Mouse (Mus musculus) lung, embryonic 14.5 days (tissue): Measurements from ENCODE around the gene Rgs12. TPM values are rescaled to one million over a fixed set of nuclear protein-coding genes. Genes with fewer than 3 reads are reported as not detected.

Source experiments
- ATAC-seq: fragments of 200-750 bp; cut with Nextera tagmentation; 2 replicates; pipeline ENCODE4 v1.8.0; 2017; ENCODE audit warnings: mild to moderate bottlenecking, moderate TSS enrichment, moderate library complexity; ENCODE audit not compliant: insufficient read depth
- DNase-seq: peaks from one replicate; pipeline ENCODE4 v3.0.0-alpha.2; 2015
- H3K27ac ChIP-seq: fragments of 300-500 bp; sonication (generic); 2 replicates; pipeline ENCODE4 v1.5.1; 2014; ENCODE audit warnings: low read depth, mild to moderate bottlenecking, moderate library complexity
- H3K27me3 ChIP-seq: fragments of 300-500 bp; sonication (generic); 2 replicates; pipeline ENCODE4 v1.6.1; 2014; ENCODE audit warnings: low read length, control low read depth; ENCODE audit not compliant: insufficient read depth
- H3K36me3 ChIP-seq: fragments of 300-500 bp; sonication (generic); 2 replicates; pipeline ENCODE4 v1.6.1; 2014; ENCODE audit warnings: control low read depth; ENCODE audit not compliant: insufficient read depth
- H3K4me1 ChIP-seq: fragments of 300-500 bp; sonication (generic); 2 replicates; pipeline ENCODE4 v1.6.1; 2014; ENCODE audit warnings: antibody characterized with exemption, control low read depth; ENCODE audit not compliant: insufficient read depth
- H3K4me2 ChIP-seq: fragments of 300-500 bp; sonication (generic); 2 replicates; pipeline ENCODE4 v1.6.1; 2014; ENCODE audit warnings: mild to moderate bottlenecking
- H3K4me3 ChIP-seq: fragments of 300-500 bp; sonication (generic); 2 replicates; pipeline ENCODE4 v1.5.1; 2014; ENCODE audit warnings: low read depth, low read length
- H3K9ac ChIP-seq: fragments of 300-500 bp; sonication (generic); 2 replicates; pipeline ENCODE4 v1.6.1; 2014
- H3K9me3 ChIP-seq: fragments of 300-500 bp; sonication (generic); 2 replicates; pipeline ENCODE4 v1.6.1; 2016; ENCODE audit warnings: low read depth, low read length, control low read depth
- CTCF ChIP-seq: IDR thresholded peaks from 2 replicates; pipeline ENCODE4 v1.5.1; 2016; ENCODE audit warnings: antibody characterized with exemption, low read depth
- WGBS: fragments of 180-500 bp; shearing (Covaris S2); extraction: QIAGEN DNeasy Blood & Tissue Kit; methylation state at CpG from one replicate; pipeline ENCODE4 v1.1.7; 2014; 5-methylcytosine and 5-hydroxymethylcytosine counted together
- polyA plus RNA-seq: library from polyadenylated mRNA; unstranded; fragments of >200 nt; fragmentation: Nextera tagmentation; extraction: Ambion mirVana; gene quantifications from 2 replicates; pipeline ENCODE4 v1.2.1, GENCODE M21; 2014

Rgs12 gene
- polyA plus RNA-seq, 1 experiment from 2014 or later = 31.4 TPM

DNA sequence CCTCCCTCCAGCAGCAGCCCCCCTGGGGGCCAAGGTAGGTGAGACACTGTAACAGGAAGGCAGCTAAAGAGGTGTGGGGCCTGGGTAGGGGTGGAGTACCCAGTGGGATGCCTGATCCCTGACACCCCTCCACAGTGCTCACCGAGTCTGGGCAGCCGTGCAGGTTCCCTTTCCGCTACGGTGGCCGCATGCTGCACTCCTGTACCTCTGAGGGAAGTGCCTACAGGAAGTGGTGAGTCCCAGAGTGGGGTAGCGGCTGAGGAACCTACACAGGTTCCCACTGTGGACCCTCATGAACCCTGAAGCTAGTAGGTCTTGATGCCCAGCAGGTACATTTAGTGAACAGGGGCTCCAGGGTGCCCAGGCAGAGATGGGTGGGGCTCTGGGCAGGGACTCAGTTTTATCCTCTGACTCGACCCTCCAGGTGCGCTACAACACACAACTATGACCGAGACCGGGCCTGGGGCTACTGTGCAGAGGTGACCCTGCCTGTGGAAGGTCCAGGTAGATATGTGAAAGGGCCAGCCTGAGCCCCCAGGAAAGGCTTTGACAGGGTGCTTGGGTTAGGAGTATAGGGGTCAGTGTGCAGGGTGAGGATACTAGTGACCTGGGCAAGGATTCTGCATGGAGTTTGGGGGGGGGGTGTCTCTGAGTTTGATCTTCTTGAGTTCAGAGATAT, 93.3 kb downstream of the Rgs12 start:
- DNase-seq (no peak), ATAC-seq (peak; percentile 30)
- 55% methylated on average over 10 of the region's 10 CpGs for WGBS
- Histone ChIP-seq H3K4me2 (no peak overlapping the region), H3K36me3 (no peaks in the 10 kb centered on the region), H3K27me3 (no peaks in the 10 kb centered on the region), H3K9ac (no peak overlapping the region), H3K27ac (no peak overlapping the region), H3K9me3 (no peaks in the 10 kb centered on the region), H3K4me1 (no peaks in the 10 kb centered on the region), H3K4me3 (no peak overlapping the region)
- TF ChIP-seq CTCF = no peak

DNA sequence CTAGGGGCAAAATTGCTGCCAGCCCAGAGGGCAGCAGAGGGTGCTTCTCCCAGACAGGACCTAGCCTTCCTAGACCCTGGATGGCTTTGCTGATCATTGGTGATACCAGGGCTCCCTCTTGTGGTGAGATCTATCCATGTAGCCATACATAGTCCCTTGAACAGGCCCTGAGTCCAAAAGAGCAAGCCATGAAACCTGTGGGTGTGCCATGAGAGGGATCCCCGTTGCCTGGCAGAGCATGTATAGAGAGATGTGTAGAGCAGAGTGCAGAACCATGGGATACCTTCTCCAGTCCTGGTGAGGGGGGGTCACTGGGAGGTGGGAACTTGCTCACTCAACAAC, 93.8 kb downstream of the Rgs12 start:
- ATAC-seq (peak; percentile 83), DNase-seq (peak; percentile 93)
- H3K4me1 ChIP-seq = no peaks in the 10 kb centered on the region
- no peaks in the 10 kb centered on the region for H3K9me3 ChIP-seq
- no peaks in the 10 kb centered on the region for H3K27me3 ChIP-seq
- no peak overlapping the region for H3K9ac ChIP-seq
- H3K4me3 ChIP-seq = no peak overlapping the region
- no peak overlapping the region for H3K4me2 ChIP-seq
- TF ChIP-seq CTCF = peak; percentile 94
- 14% methylated on average over 1 of the region's 1 CpGs for WGBS
- no peaks in the 10 kb centered on the region for H3K36me3 ChIP-seq
- no peak overlapping the region for H3K27ac ChIP-seq

DNA sequence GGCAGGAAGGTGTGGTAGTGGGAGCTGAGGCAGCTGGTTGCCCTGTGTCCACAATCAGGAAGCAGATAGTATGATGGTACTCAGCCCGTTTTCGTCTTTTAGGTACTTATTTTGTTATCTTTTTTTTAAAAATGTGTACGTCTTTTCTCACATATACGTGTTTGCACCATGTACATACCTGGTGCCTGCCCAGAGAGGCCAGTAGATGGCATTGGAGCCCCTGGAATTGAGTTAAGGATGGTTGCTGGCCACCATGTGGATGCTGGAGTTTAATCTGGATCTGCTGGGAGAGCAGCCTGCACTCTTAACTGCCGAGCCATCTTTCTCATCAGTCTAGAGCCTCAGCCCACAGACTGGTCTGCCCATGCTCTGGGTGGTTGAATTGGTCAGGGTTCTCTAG, 101.3 kb downstream of the Rgs12 start:
- H3K27ac ChIP-seq = no peak overlapping the region
- no peak for ATAC-seq
- no peak overlapping the region for H3K4me2 ChIP-seq
- H3K9me3 ChIP-seq = no peaks in the 10 kb centered on the region
- no peaks in the 10 kb centered on the region for H3K36me3 ChIP-seq
- WGBS = 65% methylated on average over 5 of the region's 5 CpGs
- TF ChIP-seq CTCF = peak; percentile 31
- no peak overlapping the region for H3K4me3 ChIP-seq
- H3K9ac ChIP-seq = no peak overlapping the region
- no peaks in the 10 kb centered on the region for H3K27me3 ChIP-seq
- DNase-seq = no peak
- no peaks in the 10 kb centered on the region; the same call in 1 of the 2 replicates for H3K4me1 ChIP-seq

DNA sequence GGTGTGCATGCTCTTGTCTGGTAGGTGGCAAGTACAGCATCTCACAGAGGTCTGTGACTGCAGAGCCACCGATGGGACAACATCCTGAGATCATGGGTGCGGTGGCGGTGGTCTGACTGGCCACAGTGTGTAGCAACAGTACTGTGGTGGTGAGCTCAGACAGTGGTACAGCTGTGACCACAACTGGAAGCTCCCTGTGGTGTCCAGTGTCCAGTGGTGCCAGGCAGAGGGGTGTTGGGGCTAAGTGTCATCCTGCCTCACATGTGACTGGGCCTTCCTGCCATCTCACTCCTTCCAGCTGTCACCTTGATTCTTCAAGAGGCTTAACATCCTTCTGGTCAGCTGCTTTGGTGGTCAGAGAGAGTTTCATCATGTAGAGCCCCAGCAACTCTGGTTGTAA, 105.4 kb downstream of the Rgs12 start:
- 88% methylated on average over 3 of the region's 3 CpGs for WGBS
- TF ChIP-seq CTCF = no peak
- Histone ChIP-seq H3K9ac (no peak overlapping the region), H3K4me2 (no peak overlapping the region), H3K27me3 (peaks cover 27% of the 10 kb centered on the region), H3K36me3 (no peaks in the 10 kb centered on the region), H3K9me3 (no peaks in the 10 kb centered on the region), H3K4me1 (peaks cover 4% of the 10 kb centered on the region; the same call in 1 of the 2 replicates), H3K27ac (no peak overlapping the region), H3K4me3 (no peak overlapping the region)
- ATAC-seq (no peak), DNase-seq (no peak)

DNA sequence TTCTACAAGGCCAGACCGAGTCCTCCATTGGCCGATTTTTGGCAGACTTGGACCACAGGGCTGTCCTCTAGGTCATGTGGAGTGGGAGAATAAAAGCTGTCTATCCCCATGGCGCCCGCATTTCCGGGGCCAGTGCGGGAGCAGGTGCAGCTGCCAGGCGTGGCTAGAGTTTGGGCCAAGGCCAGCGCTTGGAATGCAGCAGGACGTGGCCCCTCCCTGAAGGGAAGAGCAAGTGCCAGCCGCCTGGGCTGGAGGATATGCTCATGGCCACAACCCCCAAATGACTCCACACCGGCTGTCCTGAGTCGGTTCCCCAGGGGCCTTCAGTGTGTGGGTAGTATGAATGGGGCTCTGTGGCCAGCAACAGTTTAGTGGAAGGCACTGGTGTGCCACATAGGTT, 105.8 kb downstream of the Rgs12 start:
- H3K4me3 ChIP-seq = no peak overlapping the region
- no peak overlapping the region for H3K9ac ChIP-seq
- peaks cover 4% of the 10 kb centered on the region; the same call in 1 of the 2 replicates for H3K4me1 ChIP-seq
- H3K27ac ChIP-seq = no peak overlapping the region
- WGBS = 63% methylated on average over 12 of the region's 12 CpGs
- no peak overlapping the region for H3K4me2 ChIP-seq
- peaks cover 27% of the 10 kb centered on the region for H3K27me3 ChIP-seq
- no peaks in the 10 kb centered on the region for H3K9me3 ChIP-seq
- ATAC-seq (no peak), DNase-seq (peak; percentile 46)
- H3K36me3 ChIP-seq = no peaks in the 10 kb centered on the region
- TF ChIP-seq CTCF = no peak

DNA sequence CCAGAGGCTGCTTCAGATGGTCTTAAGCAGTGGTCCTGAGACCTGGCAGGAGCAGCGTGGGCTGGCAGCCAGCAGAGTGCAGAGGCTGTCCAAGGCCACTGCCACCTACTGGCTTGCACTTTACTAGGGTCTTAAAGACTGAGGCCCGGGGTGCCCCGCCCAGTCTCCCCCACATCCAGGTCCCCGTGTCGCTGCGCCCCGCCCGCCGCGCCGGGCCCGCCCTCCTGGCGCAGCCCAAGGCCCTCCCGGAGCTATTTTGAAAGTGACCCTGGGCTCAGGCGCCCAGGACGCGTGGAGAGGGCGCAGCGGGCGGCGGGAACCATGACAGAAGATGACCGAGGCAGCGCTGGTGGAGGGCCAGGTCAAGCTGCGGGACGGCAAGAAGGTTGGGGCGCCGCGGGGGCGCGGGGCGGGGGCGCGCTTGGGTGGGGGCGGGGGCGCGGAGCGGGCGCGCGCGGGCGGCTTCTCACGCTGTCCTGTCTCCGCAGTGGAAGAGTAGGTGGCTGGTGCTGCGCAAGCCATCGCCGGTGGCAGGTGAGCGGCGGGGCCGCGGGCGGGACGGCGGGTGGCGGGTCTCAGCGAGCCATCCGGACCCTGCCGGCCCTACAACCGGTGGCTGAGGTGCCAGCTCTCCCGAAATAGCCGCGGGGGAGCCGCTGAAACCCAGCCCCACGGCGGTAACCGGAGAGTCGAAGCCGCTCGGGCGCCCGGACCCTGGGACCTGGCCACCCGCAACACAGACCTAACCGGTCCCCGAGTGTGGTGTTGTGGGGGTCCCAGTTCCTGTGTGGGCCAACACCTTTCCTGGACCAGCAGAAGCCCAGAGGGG, 107.6 kb downstream of the Rgs12 start, which contains the start of gene Dok7:
TSS of gene Dok7 (plus strand) at position 163 of the 829 bp plus-strand sequence.
- peak; percentile 66 for DNase-seq
- peak; percentile 45 for TF ChIP-seq CTCF
- under 1% methylated on average over 61 of the region's 74 CpGs for WGBS
- Histone ChIP-seq H3K9ac (peak within 1 kb of the TSS; percentile 55), H3K4me1 (peaks cover 4% of the 10 kb centered on the region; the same call in 1 of the 2 replicates), H3K27me3 (peaks cover 27% of the 10 kb centered on the region), H3K36me3 (no peaks in the 10 kb centered on the region), H3K4me2 (peak within 1 kb of the TSS; percentile 91), H3K4me3 (peak within 1 kb of the TSS; percentile 54), H3K9me3 (no peaks in the 10 kb centered on the region), H3K27ac (no peak within 1 kb of the TSS)
- ATAC-seq = peak; percentile 69; the same call in 1 of the 2 replicates

DNA sequence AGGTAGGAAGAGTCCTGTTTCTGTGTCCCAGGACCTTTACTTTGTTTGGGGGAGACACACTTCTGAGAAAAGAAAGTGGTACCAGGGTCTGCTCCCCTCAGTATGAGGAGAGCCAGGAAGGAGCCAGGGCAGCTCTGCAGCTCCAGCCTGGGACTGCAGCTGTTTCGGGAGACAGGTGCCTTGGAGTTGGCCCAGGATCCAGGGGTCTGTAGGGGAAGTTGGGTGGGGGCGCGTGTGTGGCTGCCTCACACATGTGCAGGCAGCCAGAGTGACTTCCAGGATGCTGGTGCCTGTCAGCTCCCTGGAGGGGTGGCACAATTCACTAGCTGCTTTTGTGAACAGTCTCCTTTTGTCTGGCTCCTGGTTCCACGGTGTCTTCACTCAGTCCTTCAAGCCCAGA, 108.3 kb downstream of the Rgs12 start:
- DNase-seq = no peak
- Histone ChIP-seq H3K9me3 (no peaks in the 10 kb centered on the region), H3K27me3 (peaks cover 27% of the 10 kb centered on the region), H3K27ac (no peak overlapping the region), H3K36me3 (no peaks in the 10 kb centered on the region), H3K4me2 (peak overlapping the region; percentile 91), H3K9ac (peak overlapping the region; percentile 55), H3K4me3 (peak overlapping the region; percentile 54), H3K4me1 (peaks cover 4% of the 10 kb centered on the region; the same call in 1 of the 2 replicates)
- ATAC-seq = no peak
- WGBS = 19% methylated on average over 4 of the region's 4 CpGs
- no peak for TF ChIP-seq CTCF
